Mouse (Mus musculus) stomach, adult 2 months (tissue): ENCODE measurements around the gene Hectd2. TPM values are rescaled to one million over a fixed set of nuclear protein-coding genes. Genes with fewer than 3 reads are reported as not detected.

Experiments used
- polyA plus RNA-seq: library from polyadenylated mRNA; depleted of rRNA; stranded (reverse); fragments of >200 nt; gene quantifications from 2 replicates; pipeline ENCODE4 v1.2.3, GENCODE M21; 2012; rRNA removed

The Hectd2 gene
- 0.14 and 0.18 TPM in 2 replicates for polyA plus RNA-seq

GRCm38 (mm10) chr19:36554046-36554784 lies at the start of gene Hectd2:
Gene Hectd2, plus strand, starts transcription at chr19:36554639.

Other genes with a start within 250 kb of the Hectd2 start
- gene Pcgf5, start 206.3 kb upstream of the Hectd2 start, polyA plus RNA-seq, result 1.4 and 1.9 TPM in 2 replicates
- 1.8 and 2.0 TPM in 2 replicates for gene Ppp1r3c, start 182.0 kb downstream of the Hectd2 start, polyA plus RNA-seq